Mouse (Mus musculus): ENCODE data around the gene Aasdhppt. TPM values are rescaled to one million over a fixed set of nuclear protein-coding genes. Genes with fewer than 3 reads are reported as not detected.

The Aasdhppt gene
- 50.7 and 60.3 TPM in 2 replicates for polyA plus RNA-seq (2015; fragmentation: Nextera tagmentation; extraction: Ambion mirVana)

GRCm38 (mm10) chr9:4309351-4310085 lies at the start of gene Aasdhppt, which contains the start of gene Kbtbd3:
Aasdhppt (minus strand) TSS chr9:4309471.
Kbtbd3 (plus strand) TSS chr9:4309833.

Small RNAs within 50 kb of the gene (microRNA-seq; reads per million reads assigned to microRNA genes)
- not detected for gene Gm22195 (ENCODE audit: borderline replicate concordance, insufficient number of aligned reads)

Other genes starting within 250 kb of the Aasdhppt start
- 15.8 and 21.7 TPM in 2 replicates for gene Kbtbd3, start 362 bp upstream of the Aasdhppt start, polyA plus RNA-seq (2015; fragmentation: Nextera tagmentation; extraction: Ambion mirVana)
- gene Msantd4, start 67.1 kb upstream of the Aasdhppt start, polyA plus RNA-seq (2015; fragmentation: Nextera tagmentation; extraction: Ambion mirVana): 33.4 and 35.2 TPM in 2 replicates